Comparison of ENCODE assay signal across 15 mouse cellular contexts in genomic region chr10:8177618-8178017, GRCm38 (mm10).
DNase-seq lines count a peak whose midpoint lies in the region; ATAC-seq and TF ChIP-seq lines count a peak whose summit lies in the region.
"Had no signal": no experiment of that assay in that cellular context is flagged by ENCODE, and none has a peak within 500 bp of the region (broad histone marks: within the 10 kb centered on the region; RNA-seq: fewer than 3 reads in every experiment).

No protein-coding gene starts in this region.

- peak; percentile 50 for TF ChIP-seq CTCF in layer of hippocampus, adult 2 months (conservative IDR thresholded peaks at IDR 0.05)

- ATAC-seq in CD4-positive, CD25-positive, alpha-beta regulatory T cell, adult 4 months: no peak

- H3K4me3 ChIP-seq in layer of hippocampus, adult 2 months: no peak overlapping the region
- H3K4me3 ChIP-seq: embryonic facial prominence, embryonic 15.5 days; heart, embryonic 12.5 days; stomach, embryonic 15.5 days had no signal

- no peak overlapping the region for H3K27ac ChIP-seq in layer of hippocampus, adult 2 months
- H3K27ac ChIP-seq: stomach, embryonic 15.5 days had no signal

- peak; percentile 32 for DNase-seq in CD4-positive, CD25-positive, alpha-beta regulatory T cell, adult 2 months (ENCODE audit: low read depth, low spot score)
- DNase-seq in layer of hippocampus, adult 2 months (ENCODE audit: low spot score in 2 of 2): no peak
- DNase-seq in layer of hippocampus, adult 18-20 months (ENCODE audit: low spot score in 2 of 2): no peak
- peak; percentile 36 for DNase-seq in R1 (ENCODE audit: low read depth, low spot score)
- DNase-seq in naive thymus-derived CD4-positive, alpha-beta T cell, adult 2 months (ENCODE audit: low read depth): peak; percentile 17
- DNase-seq in cerebellum, adult 8-10 months: no peak
- DNase-seq in frontal cortex, adult 2 months (ENCODE audit: extremely low spot score in 1 of 2, low spot score in 1 of 2): no peak
- DNase-seq: adrenal gland, postnatal 14 days; cerebellum, adult 2 months; kidney, adult 2 months; right cerebral cortex, postnatal 14 days had no signal

Comparison
In these comparisons a context has a peak if more than half of its experiments do, and no peak if none do; other contexts are left out.
1. DNase-seq: peak in CD4-positive, CD25-positive, alpha-beta regulatory T cell, adult 2 months (single experiment), R1 (single experiment) and naive thymus-derived CD4-positive, alpha-beta T cell, adult 2 months (single experiment); none in layer of hippocampus, adult 2 months (0 of 2), layer of hippocampus, adult 18-20 months (0 of 2), cerebellum, adult 8-10 months (single experiment) and frontal cortex, adult 2 months (0 of 2).